Mouse (Mus musculus) embryo, embryonic 10.5 days (tissue): ENCODE data around the gene Slc5a5.

Source experiments
- DNase-seq: peaks from one replicate; pipeline ENCODE4 v3.0.0-alpha.2; 2015; ENCODE audit warnings: low spot score

Slc5a5 gene

GRCm38 (mm10) chr8:70880126-70880525 lies 12.4 kb downstream of the Slc5a5 start:
- no peak for DNase-seq

DNA sequence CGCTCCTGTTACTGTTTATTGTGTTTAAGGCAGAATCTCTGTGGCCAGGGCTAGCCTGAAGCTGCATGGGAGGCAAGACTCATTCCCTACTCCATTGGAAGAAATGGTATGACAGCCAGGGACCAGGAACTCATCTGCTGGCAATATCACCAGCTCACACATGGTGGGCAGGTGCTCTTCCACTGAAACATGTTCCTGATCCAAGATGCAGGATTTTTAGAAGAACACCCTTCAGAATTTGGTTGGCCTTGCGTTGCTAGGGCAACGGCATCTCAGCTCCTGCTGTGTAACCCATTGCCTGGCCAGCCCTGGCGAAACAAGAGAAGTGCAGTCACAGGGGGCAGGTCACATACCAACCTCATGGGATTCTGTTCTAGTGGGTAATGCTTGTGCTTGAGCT lies 13.1 kb downstream of the Slc5a5 start:
- DNase-seq: no peak

GRCm38 (mm10) chr8:70878178-70878577 lies 14.4 kb downstream of the Slc5a5 start:
- no peak for DNase-seq

- DNase-seq: no peak
Measured at GRCm38 (mm10) chr8:70876382-70876781, 16.2 kb downstream of the Slc5a5 start.

DNA sequence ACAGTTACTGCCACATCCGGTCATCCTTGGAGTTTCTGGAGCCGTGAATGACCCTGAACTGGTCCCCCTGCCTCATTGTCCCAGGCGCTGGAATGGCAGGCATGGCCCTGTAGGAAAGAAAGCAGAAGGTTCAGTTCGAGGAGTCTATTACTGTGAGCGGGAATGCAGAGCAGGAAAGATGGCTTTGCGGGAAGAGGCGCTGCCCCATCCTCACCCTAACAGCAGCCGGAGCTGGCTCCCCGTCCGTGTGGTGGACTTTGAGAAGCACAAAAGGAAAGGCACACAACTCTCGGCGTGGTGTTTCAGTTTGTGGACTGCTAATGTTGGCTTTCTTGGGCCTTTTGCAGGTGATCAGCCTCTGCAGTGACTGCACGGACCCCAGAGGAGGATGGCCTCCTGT lies 18.1 kb downstream of the Slc5a5 start:
- DNase-seq: no peak

DNA sequence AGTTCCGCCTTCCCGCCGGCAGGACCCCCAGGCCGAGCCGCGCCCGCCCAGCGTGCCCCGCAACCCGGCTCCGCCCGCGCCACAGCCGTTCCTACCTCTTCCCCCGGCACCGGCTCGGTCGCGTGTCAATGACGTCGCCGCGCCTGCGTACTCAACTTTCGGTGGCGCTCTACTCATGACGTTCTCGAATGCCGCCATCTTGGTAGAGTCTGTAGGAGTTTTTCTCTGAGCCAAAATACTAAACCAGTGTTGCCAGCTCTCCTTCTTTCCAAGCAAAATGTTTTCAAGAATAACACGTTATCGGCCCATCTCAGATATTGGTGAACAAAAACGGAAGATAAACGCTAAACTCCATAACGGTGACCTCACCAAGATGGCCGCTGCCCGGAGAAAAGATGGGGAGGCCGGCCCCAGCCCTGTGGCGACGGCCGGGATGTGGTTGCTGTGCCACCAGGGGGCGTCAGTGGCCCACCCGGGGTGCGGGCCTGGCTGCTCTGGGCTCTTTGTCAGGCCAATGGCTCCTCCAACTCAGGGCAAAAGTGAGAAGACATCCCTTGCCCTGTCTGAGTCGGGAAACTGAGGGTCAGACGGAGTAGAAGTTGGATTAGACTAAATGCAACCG lies 19.1 kb downstream of the Slc5a5 start, which contains the start of gene Ccdc124:
TSS of gene Ccdc124 (minus strand) at position 572 of the 622 bp plus-strand sequence.
- DNase-seq: peak; percentile 95

- no peak for DNase-seq
Measured at GRCm38 (mm10) chr8:70872643-70873363, 19.8 kb downstream of the Slc5a5 start.

- no peak for DNase-seq
Measured at GRCm38 (mm10) chr8:70871195-70871807, 21.3 kb downstream of the Slc5a5 start.

GRCm38 (mm10) chr8:70869601-70870041 lies 22.9 kb downstream of the Slc5a5 start:
- DNase-seq: peak; percentile 84

DNA sequence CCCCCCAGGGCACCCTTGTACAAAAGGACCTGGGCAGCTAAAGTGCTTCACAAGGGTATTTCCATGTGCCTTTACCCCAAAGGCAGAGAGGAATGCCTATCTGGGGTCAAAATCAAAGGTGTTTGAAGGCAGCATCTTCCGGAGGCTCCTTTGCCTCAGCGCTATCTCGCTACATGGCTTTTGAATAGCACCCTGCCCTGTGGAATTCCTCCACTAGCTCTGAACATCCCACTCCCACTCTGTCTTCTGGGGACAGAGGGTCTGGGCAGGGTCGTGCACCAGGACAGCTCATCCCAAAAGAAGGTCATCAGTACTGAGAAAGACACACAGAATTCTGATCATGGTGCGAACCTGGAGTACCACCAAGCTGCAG lies 23.4 kb downstream of the Slc5a5 start:
- no peak for DNase-seq

DNA sequence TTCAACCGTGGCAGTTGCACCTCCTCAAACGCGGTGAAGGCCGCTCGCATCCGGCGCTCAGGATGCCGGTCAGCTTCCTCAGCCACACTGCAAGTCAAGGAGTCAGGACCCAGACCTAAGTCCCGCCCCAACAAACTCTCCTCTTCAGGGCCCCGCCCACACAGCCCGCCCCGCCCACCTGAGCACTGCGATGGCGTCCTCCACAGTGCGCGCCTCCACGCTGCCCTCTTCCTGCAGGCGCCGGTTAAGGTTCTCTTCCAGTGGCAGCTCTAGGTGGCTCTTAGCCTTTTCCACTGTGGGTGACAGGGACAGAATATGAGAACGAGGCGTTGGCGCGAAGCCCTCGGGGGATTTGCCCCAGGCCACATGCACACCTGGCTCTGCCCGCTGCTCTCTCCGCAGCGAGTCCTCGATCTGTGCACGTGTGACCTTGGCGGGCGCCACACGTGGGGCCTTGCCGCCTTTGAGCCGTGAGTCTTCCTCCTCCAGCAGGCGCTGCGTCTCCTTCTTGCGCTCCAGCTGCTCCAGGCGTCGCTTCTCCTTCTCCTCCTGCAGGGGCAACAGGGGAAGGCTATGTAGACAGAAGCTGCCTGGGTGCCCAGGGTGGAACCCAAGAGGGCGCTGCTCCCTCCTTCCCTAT lies 23.9 kb downstream of the Slc5a5 start:
- peak; percentile 80 for DNase-seq

- no peak for DNase-seq
Measured at GRCm38 (mm10) chr8:70866566-70866965, 26.0 kb downstream of the Slc5a5 start.

DNA sequence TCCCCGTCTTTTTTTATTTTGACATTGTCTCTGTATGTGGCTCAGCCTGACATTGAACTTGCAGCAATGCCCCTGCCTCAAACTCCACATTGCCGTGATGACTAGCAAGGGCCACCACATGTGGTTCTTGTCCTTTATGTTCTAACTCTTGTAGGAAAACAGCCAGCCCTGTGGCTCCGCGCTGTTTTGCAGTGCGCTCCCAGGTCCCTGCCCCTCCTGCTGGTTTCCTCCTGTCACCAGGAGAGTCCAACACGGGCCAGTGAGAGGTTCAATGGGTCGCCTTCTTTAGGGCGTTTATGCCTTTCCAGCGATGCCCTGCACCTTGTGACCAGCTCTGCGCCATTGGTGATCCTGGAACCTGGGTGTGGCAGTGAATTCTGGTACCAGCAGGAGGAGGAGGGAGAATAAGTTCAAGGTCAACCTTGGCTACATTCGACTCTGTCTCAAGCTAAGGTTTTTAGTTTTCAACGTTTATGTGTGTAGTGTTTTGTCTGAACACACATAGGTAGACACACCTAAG lies 26.5 kb downstream of the Slc5a5 start:
- no peak for DNase-seq

GRCm38 (mm10) chr8:70865350-70866000 lies 27.1 kb downstream of the Slc5a5 start:
- DNase-seq: peak; percentile 100

GRCm38 (mm10) chr8:70864712-70865221 lies 27.8 kb downstream of the Slc5a5 start:
- peak; percentile 79 for DNase-seq

- DNase-seq: peak; percentile 54
Measured at GRCm38 (mm10) chr8:70863956-70864711, 28.4 kb downstream of the Slc5a5 start.

- DNase-seq: peak; percentile 73
Measured at GRCm38 (mm10) chr8:70862824-70863641, 29.5 kb downstream of the Slc5a5 start, which contains the start of gene Kcnn1. Gene Kcnn1 (minus strand): TSS chr8:70863258.

DNA sequence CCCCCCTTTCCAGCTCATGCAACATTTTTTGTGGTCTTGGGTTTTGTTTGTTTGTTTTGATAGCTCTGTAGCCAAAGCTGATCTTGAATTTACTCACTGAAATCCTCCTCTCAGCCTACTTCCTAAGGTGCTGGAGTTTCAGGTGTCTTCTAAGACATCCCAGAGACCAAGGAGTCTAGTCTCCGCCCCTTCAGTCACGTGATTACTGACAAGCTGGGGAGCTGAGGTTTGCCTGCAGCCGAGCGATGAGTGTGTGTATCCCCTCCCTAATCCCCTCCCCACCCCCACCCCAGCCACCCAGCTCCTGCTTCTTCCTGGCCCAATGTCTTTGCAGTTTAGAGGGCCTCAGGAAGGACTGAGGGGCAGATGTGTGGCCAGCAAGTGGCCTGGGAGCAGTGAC lies 35.0 kb downstream of the Slc5a5 start:
- no peak for DNase-seq

- DNase-seq: peak; percentile 83
Measured at GRCm38 (mm10) chr8:70856541-70857197, 35.9 kb downstream of the Slc5a5 start.
